Mouse (Mus musculus): Measurements from ENCODE around the gene Kctd17. TPM values are rescaled to one million over a fixed set of nuclear protein-coding genes. Genes with fewer than 3 reads are reported as not detected.

Gene Kctd17
- polyA plus RNA-seq, 1 experiment: 90.6 TPM

GRCm38 (mm10) chr15:78413083-78413718 is 15.2 kb upstream of the Kctd17 start:
- Histone ChIP-seq H3K4me1 (ENCODE audit: control insufficient read depth, insufficient read depth, low read length) (no peaks in the 10 kb centered on the region), H3K4me3 (ENCODE audit: insufficient read depth, low read length) (no peak overlapping the region)

GRCm38 (mm10) chr15:78413719-78414117 is 14.6 kb upstream of the Kctd17 start:
- Histone ChIP-seq H3K4me1 (ENCODE audit: control insufficient read depth, insufficient read depth, low read length) (no peaks in the 10 kb centered on the region), H3K27ac (ENCODE audit: insufficient read depth, low read length) (no peak overlapping the region), H3K4me3 (ENCODE audit: insufficient read depth, low read length) (no peak overlapping the region)
- TF ChIP-seq POLR2A (IDR thresholded peaks at IDR 0.05; ENCODE audit: low read depth, low read length) (no peak), CTCF (IDR thresholded peaks at IDR 0.05; ENCODE audit: borderline replicate concordance, insufficient read depth, low read length) (no peak)

More at GRCm38 (mm10) chr15:78413083-78413718, 15.2 kb upstream of the Kctd17 start:
- H3K27ac ChIP-seq (ENCODE audit: insufficient read depth, low read length): no peak overlapping the region
- no peak for TF ChIP-seq CTCF (IDR thresholded peaks at IDR 0.05; ENCODE audit: borderline replicate concordance, insufficient read depth, low read length)

- H3K4me1 ChIP-seq (ENCODE audit: control insufficient read depth, insufficient read depth, low read length): no peaks in the 10 kb centered on the region
- no peak overlapping the region for H3K27ac ChIP-seq (ENCODE audit: insufficient read depth, low read length)
- TF ChIP-seq CTCF (IDR thresholded peaks at IDR 0.05; ENCODE audit: borderline replicate concordance, insufficient read depth, low read length) (no peak), POLR2A (IDR thresholded peaks at IDR 0.05; ENCODE audit: low read depth, low read length) (no peak)
- H3K4me3 ChIP-seq (ENCODE audit: insufficient read depth, low read length): no peak overlapping the region
Observed at GRCm38 (mm10) chr15:78414157-78414556, 14.2 kb upstream of the Kctd17 start.

- no peak overlapping the region for H3K27ac ChIP-seq (ENCODE audit: insufficient read depth, low read length)
- no peak for TF ChIP-seq POLR2A (IDR thresholded peaks at IDR 0.05; ENCODE audit: low read depth, low read length)
- TF ChIP-seq CTCF (IDR thresholded peaks at IDR 0.05; ENCODE audit: borderline replicate concordance, insufficient read depth, low read length): no peak
- H3K4me3 ChIP-seq (ENCODE audit: insufficient read depth, low read length): no peak overlapping the region
- H3K4me1 ChIP-seq (ENCODE audit: control insufficient read depth, insufficient read depth, low read length): no peaks in the 10 kb centered on the region
Observed at GRCm38 (mm10) chr15:78416937-78417336, 11.4 kb upstream of the Kctd17 start.

- TF ChIP-seq POLR2A (IDR thresholded peaks at IDR 0.05; ENCODE audit: low read depth, low read length): no peak
- no peak for TF ChIP-seq CTCF (IDR thresholded peaks at IDR 0.05; ENCODE audit: borderline replicate concordance, insufficient read depth, low read length)
- H3K4me3 ChIP-seq (ENCODE audit: insufficient read depth, low read length): no peak overlapping the region
- no peak overlapping the region for H3K27ac ChIP-seq (ENCODE audit: insufficient read depth, low read length)
- no peaks in the 10 kb centered on the region for H3K4me1 ChIP-seq (ENCODE audit: control insufficient read depth, insufficient read depth, low read length)
Observed at GRCm38 (mm10) chr15:78420395-78420794, 8.0 kb upstream of the Kctd17 start.

- Histone ChIP-seq H3K4me1 (ENCODE audit: control insufficient read depth, insufficient read depth, low read length) (no peaks in the 10 kb centered on the region), H3K27ac (ENCODE audit: insufficient read depth, low read length) (no peak overlapping the region), H3K4me3 (ENCODE audit: insufficient read depth, low read length) (no peak overlapping the region)
- no peak for TF ChIP-seq POLR2A (IDR thresholded peaks at IDR 0.05; ENCODE audit: low read depth, low read length)
- TF ChIP-seq CTCF (IDR thresholded peaks at IDR 0.05; ENCODE audit: borderline replicate concordance, insufficient read depth, low read length): peak; percentile 75; the same call in 1 of the 2 replicates
Observed at GRCm38 (mm10) chr15:78422046-78422956, 6.1 kb upstream of the Kctd17 start.

GRCm38 (mm10) chr15:78424507-78424906 is 3.9 kb upstream of the Kctd17 start:
- no peak overlapping the region for H3K4me3 ChIP-seq (ENCODE audit: insufficient read depth, low read length)
- H3K4me1 ChIP-seq (ENCODE audit: control insufficient read depth, insufficient read depth, low read length): no peaks in the 10 kb centered on the region
- TF ChIP-seq POLR2A (IDR thresholded peaks at IDR 0.05; ENCODE audit: low read depth, low read length) (no peak), CTCF (IDR thresholded peaks at IDR 0.05; ENCODE audit: borderline replicate concordance, insufficient read depth, low read length) (no peak)
- no peak overlapping the region for H3K27ac ChIP-seq (ENCODE audit: insufficient read depth, low read length)

GRCm38 (mm10) chr15:78425230-78425629 is 3.1 kb upstream of the Kctd17 start:
- H3K4me3 ChIP-seq (ENCODE audit: insufficient read depth, low read length): no peak overlapping the region
- TF ChIP-seq POLR2A (IDR thresholded peaks at IDR 0.05; ENCODE audit: low read depth, low read length): no peak
- TF ChIP-seq CTCF (IDR thresholded peaks at IDR 0.05; ENCODE audit: borderline replicate concordance, insufficient read depth, low read length): no peak
- H3K4me1 ChIP-seq (ENCODE audit: control insufficient read depth, insufficient read depth, low read length): peaks cover 2% of the 10 kb centered on the region; the same call in 1 of the 2 replicates
- H3K27ac ChIP-seq (ENCODE audit: insufficient read depth, low read length): no peak overlapping the region

GRCm38 (mm10) chr15:78429139-78429459 is 735 bp downstream of the Kctd17 start:
- peaks cover 3% of the 10 kb centered on the region; the same call in 1 of the 2 replicates for H3K4me1 ChIP-seq (ENCODE audit: control insufficient read depth, insufficient read depth, low read length)
- TF ChIP-seq POLR2A (IDR thresholded peaks at IDR 0.05; ENCODE audit: low read depth, low read length): peak; percentile 55
- no peak for TF ChIP-seq CTCF (IDR thresholded peaks at IDR 0.05; ENCODE audit: borderline replicate concordance, insufficient read depth, low read length)
- H3K27ac ChIP-seq (ENCODE audit: insufficient read depth, low read length): peak overlapping the region; percentile 32; the same call in 1 of the 2 replicates
- H3K4me3 ChIP-seq (ENCODE audit: insufficient read depth, low read length): peak overlapping the region; percentile 63

Measured in embryonic fibroblast, embryonic 13.5 days (primary cell).